Mouse (Mus musculus): ENCODE data around the gene Sik2. TPM values are rescaled to one million over a fixed set of nuclear protein-coding genes. Genes with fewer than 3 reads are reported as not detected.
A peak's percentile ranks its signal among the peaks of the same experiment; 100 is the strongest.

Gene Sik2
- polyA plus RNA-seq, 1 experiment from 2014 or later = 11.0 TPM

DNA sequence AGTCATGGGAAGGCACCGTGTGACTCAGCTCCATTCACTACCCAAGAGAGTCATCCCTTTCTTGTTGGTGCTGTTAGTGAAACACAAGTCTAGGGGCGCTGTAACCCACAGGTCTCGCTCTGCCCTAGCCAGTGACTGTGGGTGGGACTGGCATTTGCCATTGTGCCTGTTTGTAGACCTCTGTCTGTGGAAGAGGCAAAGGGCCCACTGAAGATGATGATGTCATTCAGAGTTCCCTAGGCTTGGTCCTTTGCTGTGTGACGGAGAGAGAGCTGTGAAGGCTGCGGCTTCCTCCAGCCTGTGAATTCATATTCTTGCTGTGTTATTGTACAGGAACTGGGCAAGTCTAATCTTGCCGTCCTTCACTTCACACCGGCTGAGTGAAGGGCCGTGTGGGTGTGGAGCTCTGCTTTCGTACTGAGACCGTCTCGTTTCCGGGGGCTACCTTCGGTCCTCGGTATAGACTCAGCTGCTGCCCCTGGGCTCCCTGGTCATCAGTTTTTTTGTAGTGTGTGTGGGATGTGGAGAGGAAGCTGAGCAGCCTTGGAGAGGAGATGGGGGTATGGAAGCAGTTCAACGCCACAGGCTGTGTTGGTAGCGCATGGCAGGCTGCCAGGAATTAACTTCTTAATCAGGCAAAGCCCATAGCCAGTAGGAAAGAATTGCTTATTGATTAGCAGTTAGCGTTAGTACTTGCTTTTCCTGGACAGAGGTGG, 156.1 kb downstream of the Sik2 start:
- Histone ChIP-seq H3K4me1 (ENCODE audit: control insufficient read depth, insufficient read depth, low read length) (peaks cover 10% of the 10 kb centered on the region; the same call in 1 of the 2 replicates), H3K27me3 (ENCODE audit: control insufficient read depth, insufficient read depth, low read length) (no peaks in the 10 kb centered on the region), H3K9ac (ENCODE audit: low read length) (no peak overlapping the region), H3K36me3 (ENCODE audit: control insufficient read depth, insufficient read depth, low read length) (no peaks in the 10 kb centered on the region), H3K27ac (replicated peaks; ENCODE audit: low read depth, low read length) (no peak overlapping the region), H3K4me3 (ENCODE audit: low read depth, low read length) (no peak overlapping the region), H3K4me2 (ENCODE audit: low read depth, severe bottlenecking) (no peak overlapping the region), H3K9me3 (ENCODE audit: control insufficient read depth, low read length) (no peaks in the 10 kb centered on the region)
- 74% methylated on average over 17 of the region's 17 CpGs for WGBS
- no peak for ATAC-seq (ENCODE audit: insufficient number of reproducible peaks, low FRiP score, low TSS enrichment, low read depth)
- no peak for DNase-seq (ENCODE audit: low spot score)

- ATAC-seq (ENCODE audit: insufficient number of reproducible peaks, low FRiP score, low TSS enrichment, low read depth) = no peak
- 71% methylated on average over 8 of the region's 8 CpGs for WGBS
- H3K27ac ChIP-seq (replicated peaks; ENCODE audit: low read depth, low read length) = no peak overlapping the region
- no peak overlapping the region for H3K4me3 ChIP-seq (ENCODE audit: low read depth, low read length)
- no peak overlapping the region for H3K9ac ChIP-seq (ENCODE audit: low read length)
- H3K36me3 ChIP-seq (ENCODE audit: control insufficient read depth, insufficient read depth, low read length) = no peaks in the 10 kb centered on the region
- H3K27me3 ChIP-seq (ENCODE audit: control insufficient read depth, insufficient read depth, low read length) = no peaks in the 10 kb centered on the region
- 0 out of 2 replicates have a peak, but pooled peaks cover 10% of the 10 kb centered on the region for H3K4me1 ChIP-seq (ENCODE audit: control insufficient read depth, insufficient read depth, low read length)
- H3K9me3 ChIP-seq (ENCODE audit: control insufficient read depth, low read length) = no peaks in the 10 kb centered on the region
- no peak for DNase-seq (ENCODE audit: low spot score)
- no peak overlapping the region for H3K4me2 ChIP-seq (ENCODE audit: low read depth, severe bottlenecking)
Measured at GRCm38 (mm10) chr9:50850713-50851112, 158.2 kb downstream of the Sik2 start.

GRCm38 (mm10) chr9:50850271-50850670, 158.6 kb downstream of the Sik2 start:
- H3K4me2 ChIP-seq (ENCODE audit: low read depth, severe bottlenecking) = no peak overlapping the region
- ATAC-seq (ENCODE audit: insufficient number of reproducible peaks, low FRiP score, low TSS enrichment, low read depth) = no peak
- 30% methylated on average over 11 of the region's 11 CpGs for WGBS
- H3K4me1 ChIP-seq (ENCODE audit: control insufficient read depth, insufficient read depth, low read length) = 0 out of 2 replicates have a peak, but pooled peaks cover 10% of the 10 kb centered on the region
- no peaks in the 10 kb centered on the region; the same call in 1 of the 2 replicates for H3K36me3 ChIP-seq (ENCODE audit: control insufficient read depth, insufficient read depth, low read length)
- H3K27ac ChIP-seq (replicated peaks; ENCODE audit: low read depth, low read length) = no peak overlapping the region
- DNase-seq (ENCODE audit: low spot score) = no peak
- no peak overlapping the region; the same call in 1 of the 2 replicates for H3K9ac ChIP-seq (ENCODE audit: low read length)
- H3K27me3 ChIP-seq (ENCODE audit: control insufficient read depth, insufficient read depth, low read length) = no peaks in the 10 kb centered on the region
- no peak overlapping the region for H3K4me3 ChIP-seq (ENCODE audit: low read depth, low read length)
- H3K9me3 ChIP-seq (ENCODE audit: control insufficient read depth, low read length) = no peaks in the 10 kb centered on the region

GRCm38 (mm10) chr9:50849755-50850154, 159.1 kb downstream of the Sik2 start:
- H3K36me3 ChIP-seq (ENCODE audit: control insufficient read depth, insufficient read depth, low read length) = no peaks in the 10 kb centered on the region; the same call in 1 of the 2 replicates
- H3K4me1 ChIP-seq (ENCODE audit: control insufficient read depth, insufficient read depth, low read length) = 0 out of 2 replicates have a peak, but pooled peaks cover 10% of the 10 kb centered on the region
- no peak overlapping the region for H3K4me3 ChIP-seq (ENCODE audit: low read depth, low read length)
- no peak overlapping the region for H3K9ac ChIP-seq (ENCODE audit: low read length)
- no peak for DNase-seq (ENCODE audit: low spot score)
- H3K27ac ChIP-seq (replicated peaks; ENCODE audit: low read depth, low read length) = no peak overlapping the region
- H3K4me2 ChIP-seq (ENCODE audit: low read depth, severe bottlenecking) = no peak overlapping the region
- 78% methylated on average over 9 of the region's 9 CpGs for WGBS
- ATAC-seq (ENCODE audit: insufficient number of reproducible peaks, low FRiP score, low TSS enrichment, low read depth) = no peak
- H3K9me3 ChIP-seq (ENCODE audit: control insufficient read depth, low read length) = no peaks in the 10 kb centered on the region
- no peaks in the 10 kb centered on the region for H3K27me3 ChIP-seq (ENCODE audit: control insufficient read depth, insufficient read depth, low read length)

GRCm38 (mm10) chr9:50849249-50849648, 159.6 kb downstream of the Sik2 start:
- Histone ChIP-seq H3K9ac (ENCODE audit: low read length) (no peak overlapping the region), H3K36me3 (ENCODE audit: control insufficient read depth, insufficient read depth, low read length) (no peaks in the 10 kb centered on the region; the same call in 1 of the 2 replicates), H3K27me3 (ENCODE audit: control insufficient read depth, insufficient read depth, low read length) (no peaks in the 10 kb centered on the region), H3K4me3 (ENCODE audit: low read depth, low read length) (no peak overlapping the region), H3K4me1 (ENCODE audit: control insufficient read depth, insufficient read depth, low read length) (0 out of 2 replicates have a peak, but pooled peaks cover 7% of the 10 kb centered on the region), H3K4me2 (ENCODE audit: low read depth, severe bottlenecking) (no peak overlapping the region), H3K27ac (replicated peaks; ENCODE audit: low read depth, low read length) (no peak overlapping the region), H3K9me3 (ENCODE audit: control insufficient read depth, low read length) (no peaks in the 10 kb centered on the region)
- DNase-seq (ENCODE audit: low spot score) (peak; percentile 94), ATAC-seq (ENCODE audit: insufficient number of reproducible peaks, low FRiP score, low TSS enrichment, low read depth) (peak; percentile 78; the same call in 1 of the 2 replicates)
- WGBS = 23% methylated on average over 8 of the region's 8 CpGs

DNA sequence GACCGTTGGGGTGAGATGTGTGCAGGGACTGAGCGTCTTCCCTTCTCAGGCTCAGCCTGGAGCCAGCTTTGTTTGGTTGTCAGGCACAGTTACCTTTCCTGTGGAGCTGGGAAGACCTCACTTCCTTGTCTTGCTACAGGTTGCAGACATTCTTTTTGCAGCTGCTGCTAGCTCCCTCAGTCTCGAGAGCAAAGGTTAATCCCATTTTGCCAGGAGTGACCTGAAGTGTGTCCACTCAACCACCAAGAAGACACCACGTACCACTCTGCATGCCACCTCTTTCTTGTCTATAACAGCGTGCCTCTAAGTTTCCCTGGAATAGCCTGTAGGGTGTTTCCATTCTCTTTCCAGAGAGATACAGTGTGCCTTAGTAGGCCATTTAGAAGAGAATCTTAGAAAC, 160.1 kb downstream of the Sik2 start:
- no peaks in the 10 kb centered on the region for H3K27me3 ChIP-seq (ENCODE audit: control insufficient read depth, insufficient read depth, low read length)
- H3K4me2 ChIP-seq (ENCODE audit: low read depth, severe bottlenecking) = no peak overlapping the region
- H3K27ac ChIP-seq (replicated peaks; ENCODE audit: low read depth, low read length) = no peak overlapping the region
- no peak overlapping the region for H3K4me3 ChIP-seq (ENCODE audit: low read depth, low read length)
- H3K9me3 ChIP-seq (ENCODE audit: control insufficient read depth, low read length) = no peaks in the 10 kb centered on the region
- no peaks in the 10 kb centered on the region; the same call in 1 of the 2 replicates for H3K36me3 ChIP-seq (ENCODE audit: control insufficient read depth, insufficient read depth, low read length)
- H3K4me1 ChIP-seq (ENCODE audit: control insufficient read depth, insufficient read depth, low read length) = 0 out of 2 replicates have a peak, but pooled peaks cover 3% of the 10 kb centered on the region
- no peak overlapping the region for H3K9ac ChIP-seq (ENCODE audit: low read length)
- 67% methylated on average over 5 of the region's 5 CpGs for WGBS
- DNase-seq (ENCODE audit: low spot score) (no peak), ATAC-seq (ENCODE audit: insufficient number of reproducible peaks, low FRiP score, low TSS enrichment, low read depth) (no peak)

DNA sequence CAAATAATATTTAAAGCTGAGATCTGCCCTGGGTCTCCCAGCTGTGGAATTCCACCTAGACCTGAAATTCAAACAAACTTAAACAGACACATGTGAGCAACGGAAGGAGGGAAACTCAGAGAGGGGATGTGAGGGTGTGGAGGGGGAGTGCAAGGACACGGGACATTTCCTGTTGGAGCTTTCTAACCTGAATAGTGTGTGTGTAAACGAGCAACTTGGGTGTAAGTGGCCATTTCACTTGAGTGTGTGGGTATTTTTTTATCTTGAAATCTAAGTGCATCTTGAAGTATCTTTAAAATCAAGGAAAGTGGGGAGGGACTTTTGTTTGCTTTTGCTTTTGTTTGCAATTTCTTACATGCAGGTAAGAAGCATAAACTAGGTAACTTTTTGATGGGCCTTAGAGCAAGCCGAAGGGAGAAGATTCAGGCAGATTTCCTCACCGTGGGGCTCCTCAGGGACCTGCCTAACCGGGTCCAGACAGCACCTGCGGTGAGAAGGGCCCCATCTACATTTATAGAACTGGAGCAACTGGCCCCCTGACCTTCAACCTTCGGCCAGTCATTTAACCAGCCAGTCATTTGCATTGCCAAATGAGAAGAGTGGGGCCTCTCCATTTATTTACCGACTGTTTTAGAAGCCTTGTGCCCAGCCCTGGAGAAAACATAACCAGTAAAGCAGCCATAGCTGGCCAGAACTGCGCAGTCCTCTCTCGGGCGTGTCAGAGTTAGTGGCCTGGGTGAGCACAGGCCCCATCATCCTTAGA, 161.1 kb downstream of the Sik2 start:
- Histone ChIP-seq H3K4me2 (ENCODE audit: low read depth, severe bottlenecking) (no peak overlapping the region), H3K27ac (replicated peaks; ENCODE audit: low read depth, low read length) (no peak overlapping the region), H3K9ac (ENCODE audit: low read length) (no peak overlapping the region), H3K36me3 (ENCODE audit: control insufficient read depth, insufficient read depth, low read length) (no peaks in the 10 kb centered on the region; the same call in none of the 2 replicates), H3K4me3 (ENCODE audit: low read depth, low read length) (no peak overlapping the region), H3K9me3 (ENCODE audit: control insufficient read depth, low read length) (no peaks in the 10 kb centered on the region), H3K27me3 (ENCODE audit: control insufficient read depth, insufficient read depth, low read length) (no peaks in the 10 kb centered on the region), H3K4me1 (ENCODE audit: control insufficient read depth, insufficient read depth, low read length) (no peaks in the 10 kb centered on the region)
- ATAC-seq (ENCODE audit: insufficient number of reproducible peaks, low FRiP score, low TSS enrichment, low read depth) (no peak), DNase-seq (ENCODE audit: low spot score) (no peak)
- 61% methylated on average over 12 of the region's 12 CpGs for WGBS

GRCm38 (mm10) chr9:50847133-50847532, 161.7 kb downstream of the Sik2 start:
- H3K36me3 ChIP-seq (ENCODE audit: control insufficient read depth, insufficient read depth, low read length) = no peaks in the 10 kb centered on the region; the same call in none of the 2 replicates
- no peak overlapping the region for H3K4me2 ChIP-seq (ENCODE audit: low read depth, severe bottlenecking)
- no peak for ATAC-seq (ENCODE audit: insufficient number of reproducible peaks, low FRiP score, low TSS enrichment, low read depth)
- no peak overlapping the region for H3K9ac ChIP-seq (ENCODE audit: low read length)
- no peaks in the 10 kb centered on the region for H3K27me3 ChIP-seq (ENCODE audit: control insufficient read depth, insufficient read depth, low read length)
- no peak overlapping the region for H3K4me3 ChIP-seq (ENCODE audit: low read depth, low read length)
- H3K27ac ChIP-seq (replicated peaks; ENCODE audit: low read depth, low read length) = no peak overlapping the region
- H3K4me1 ChIP-seq (ENCODE audit: control insufficient read depth, insufficient read depth, low read length) = no peaks in the 10 kb centered on the region
- 94% methylated on average over 6 of the region's 6 CpGs for WGBS
- no peaks in the 10 kb centered on the region for H3K9me3 ChIP-seq (ENCODE audit: control insufficient read depth, low read length)
- DNase-seq (ENCODE audit: low spot score) = no peak

All from limb, embryonic 11.5 days (tissue).